Comparison of ENCODE assay signal across 9 mouse cellular contexts in the genomic region with DNA sequence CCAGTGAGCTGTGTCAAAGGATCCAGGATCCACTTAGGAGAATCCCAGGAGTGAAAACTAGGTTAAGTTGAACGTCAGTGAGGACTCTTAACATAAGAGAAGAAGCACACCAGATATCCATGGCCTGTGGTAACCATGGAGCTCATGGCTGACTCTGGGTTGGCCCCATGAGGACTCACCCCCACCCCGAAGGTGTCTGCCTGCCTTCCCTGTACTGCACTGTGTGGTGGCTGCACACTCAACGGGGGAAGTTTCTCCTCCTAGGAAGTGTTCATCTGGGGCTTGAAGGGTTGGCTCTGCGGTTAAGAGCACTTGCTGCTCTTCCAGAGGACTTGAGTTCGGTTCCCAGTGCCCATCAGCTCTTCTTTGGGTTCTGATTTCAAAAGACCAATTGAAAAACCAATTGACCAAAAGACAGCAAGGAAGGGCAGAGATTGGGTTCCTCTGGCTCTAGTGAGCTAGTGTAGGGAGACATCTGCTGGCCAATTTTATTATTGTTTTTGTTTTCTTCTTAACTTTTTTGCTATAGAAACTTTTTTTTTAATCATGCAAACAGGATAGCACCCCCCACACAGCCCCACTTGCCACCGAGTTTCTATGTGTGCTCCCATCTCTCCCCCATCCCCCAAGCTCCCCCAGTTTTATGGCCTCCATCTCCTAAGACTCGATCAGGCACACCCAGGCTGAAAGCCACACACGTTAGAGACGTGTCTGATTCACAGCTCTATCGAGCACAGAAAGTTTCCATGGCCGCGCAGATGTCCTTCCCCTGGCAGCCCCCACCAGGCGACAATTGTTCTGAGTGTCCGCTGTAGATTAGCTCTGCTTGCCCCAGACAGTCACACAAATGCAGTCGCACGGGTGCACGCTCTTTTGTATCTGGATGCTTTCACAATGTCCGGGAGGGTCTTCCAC. TPM values are rescaled to one million over a fixed set of nuclear protein-coding genes. Genes with fewer than 3 reads are reported as not detected.
DNase-seq lines count a peak whose midpoint lies in the region; ATAC-seq and TF ChIP-seq lines count a peak whose summit lies in the region.
"Had no signal": no experiment of that assay in that cellular context is flagged by ENCODE, and none has a peak within 500 bp of the region (broad histone marks: within the 10 kb centered on the region; RNA-seq: fewer than 3 reads in every experiment).

No protein-coding gene starts in this region.

- WGBS in forebrain, embryonic 12.5 days: 52% methylated on average over 18 of the region's 18 CpGs
- 54% methylated on average over 18 of the region's 18 CpGs for WGBS in forebrain, embryonic 11.5 days
- 38% methylated on average over 18 of the region's 18 CpGs for WGBS in hindbrain, postnatal 0 days

- no peak for ATAC-seq in forebrain, embryonic 12.5 days (ENCODE audit: low FRiP score)
- ATAC-seq in forebrain, embryonic 11.5 days (replicated peaks; ENCODE audit: low FRiP score): no peak
- peak; percentile 34; the same call in 1 of the 2 replicates for ATAC-seq in hindbrain, postnatal 0 days

- peaks cover 29% of the 10 kb centered on the region; the same call in 1 of the 2 replicates for H3K27me3 ChIP-seq in forebrain, embryonic 12.5 days
- H3K27me3 ChIP-seq in forebrain, embryonic 11.5 days (ENCODE audit: control insufficient read depth, insufficient read depth, low read length): no peaks in the 10 kb centered on the region
- H3K27me3 ChIP-seq in hindbrain, postnatal 0 days (ENCODE audit: insufficient read depth, low read length): peaks cover 6% of the 10 kb centered on the region; the same call in 1 of the 2 replicates

- no peak overlapping the region for H3K9ac ChIP-seq in forebrain, embryonic 12.5 days
- no peak overlapping the region for H3K9ac ChIP-seq in forebrain, embryonic 11.5 days (ENCODE audit: low read length)
- H3K9ac ChIP-seq in hindbrain, postnatal 0 days (replicated peaks; ENCODE audit: low read length): no peak overlapping the region

- H3K36me3 ChIP-seq in forebrain, embryonic 12.5 days (replicated peaks): no peaks in the 10 kb centered on the region
- H3K36me3 ChIP-seq in forebrain, embryonic 11.5 days (ENCODE audit: control insufficient read depth, insufficient read depth, low read length): no peaks in the 10 kb centered on the region
- no peaks in the 10 kb centered on the region for H3K36me3 ChIP-seq in hindbrain, postnatal 0 days (ENCODE audit: insufficient read depth, low read length)

- DNase-seq in forebrain, embryonic 11.5 days (ENCODE audit: low spot score): no peak
- peak; percentile 19 for DNase-seq in 3134 (ENCODE audit: extremely low read depth, insufficient read length, low spot score)
- DNase-seq in brain, adult 2 months (ENCODE audit: low read depth, low spot score): peak; percentile 62
- DNase-seq in hindbrain, postnatal 0 days (ENCODE audit: low spot score): peak; percentile 88
- DNase-seq in mesoderm, embryonic 11.5 days (ENCODE audit: low read depth, low spot score): peak; percentile 70
- no peak for DNase-seq in left cerebral cortex, adult 9 months (ENCODE audit: low spot score in 2 of 2)
- no peak for DNase-seq in frontal cortex, postnatal 25 days (ENCODE audit: low spot score in 2 of 2)

- no peaks in the 10 kb centered on the region for H3K9me3 ChIP-seq in forebrain, embryonic 12.5 days
- no peaks in the 10 kb centered on the region for H3K9me3 ChIP-seq in forebrain, embryonic 11.5 days (ENCODE audit: control insufficient read depth, low read length)
- H3K9me3 ChIP-seq in hindbrain, postnatal 0 days (ENCODE audit: low read length): no peaks in the 10 kb centered on the region

- TF ChIP-seq CTCF in hindbrain, postnatal 0 days (IDR thresholded peaks at IDR 0.05; ENCODE audit: low read depth): peak; percentile 75

- H3K4me3 ChIP-seq in forebrain, embryonic 12.5 days (replicated peaks): no peak overlapping the region
- H3K4me3 ChIP-seq in forebrain, embryonic 11.5 days (ENCODE audit: low read depth, low read length): no peak overlapping the region
- no peak overlapping the region for H3K4me3 ChIP-seq in hindbrain, postnatal 0 days (ENCODE audit: low read length)
- H3K4me3 ChIP-seq: myocyte had no signal

- 0 out of 2 replicates have a peak overlapping the region, but pooled peaks have one; percentile 8 for H3K4me2 ChIP-seq in forebrain, embryonic 12.5 days
- no peak overlapping the region for H3K4me2 ChIP-seq in forebrain, embryonic 11.5 days (ENCODE audit: low read depth, low read length, severe bottlenecking)
- H3K4me2 ChIP-seq in hindbrain, postnatal 0 days (ENCODE audit: low read depth, low read length): peak overlapping the region; percentile 36

- no peak overlapping the region for H3K27ac ChIP-seq in forebrain, embryonic 12.5 days
- H3K27ac ChIP-seq in forebrain, embryonic 11.5 days (ENCODE audit: low read depth, low read length): no peak overlapping the region
- H3K27ac ChIP-seq in hindbrain, postnatal 0 days: no peak overlapping the region

- peaks cover 8% of the 10 kb centered on the region; the same call in 1 of the 2 replicates for H3K4me1 ChIP-seq in forebrain, embryonic 12.5 days
- H3K4me1 ChIP-seq in forebrain, embryonic 11.5 days (replicated peaks; ENCODE audit: control insufficient read depth, insufficient read depth, low read length): no peaks in the 10 kb centered on the region
- H3K4me1 ChIP-seq in hindbrain, postnatal 0 days (ENCODE audit: insufficient read depth, low read length): no peaks in the 10 kb centered on the region

RNA-seq across cellular contexts. Expression of a gene that starts 20.1 kb away (rescaled TPM):
- polyA plus RNA-seq in forebrain, embryonic 12.5 days (2016; fragmentation: Nextera tagmentation; extraction: Ambion mirVana): 1.00 and 1.0 TPM in 2 replicates
- 0.91 and 0.97 TPM in 2 replicates for polyA plus RNA-seq in forebrain, embryonic 11.5 days (2014; fragmentation: Nextera tagmentation; extraction: Ambion mirVana)
- 0.72 TPM in 1 of 2 replicates, not detected in the other for total RNA-seq in hindbrain, postnatal 0 days (2014; rRNA removed)
- polyA plus RNA-seq in hindbrain, postnatal 0 days (2015; fragmentation: Nextera tagmentation; extraction: Ambion mirVana): 0.56 and 0.72 TPM in 2 replicates

RNA-seq across cellular contexts. Expression of a gene that starts 35.4 kb away (rescaled TPM):
- 0.41 and 0.82 TPM in 2 replicates for polyA plus RNA-seq in forebrain, embryonic 12.5 days (2016; fragmentation: Nextera tagmentation; extraction: Ambion mirVana)
- 0.25 and 0.60 TPM in 2 replicates for polyA plus RNA-seq in forebrain, embryonic 11.5 days (2014; fragmentation: Nextera tagmentation; extraction: Ambion mirVana)
- 0.47 and 1.4 TPM in 2 replicates for total RNA-seq in hindbrain, postnatal 0 days (2014; rRNA removed)
- 0.36 and 0.47 TPM in 2 replicates for polyA plus RNA-seq in hindbrain, postnatal 0 days (2015; fragmentation: Nextera tagmentation; extraction: Ambion mirVana)

Comparison
In these comparisons a context has a peak if more than half of its experiments do, and no peak if none do; other contexts are left out.
1. DNase-seq: peak in 3134 (single experiment), brain, adult 2 months (single experiment), hindbrain, postnatal 0 days (single experiment) and mesoderm, embryonic 11.5 days (single experiment); none in forebrain, embryonic 11.5 days (single experiment), left cerebral cortex, adult 9 months (0 of 2) and frontal cortex, postnatal 25 days (0 of 2).